Mouse (Mus musculus): Measurements from ENCODE around the gene Casp6. TPM values are rescaled to one million over a fixed set of nuclear protein-coding genes. Genes with fewer than 3 reads are reported as not detected.
A peak's percentile ranks its signal among the peaks of the same experiment; 100 is the strongest.

Casp6 gene
- polyA plus RNA-seq, 1 experiment from 2014 or later: 81.2 TPM

DNA sequence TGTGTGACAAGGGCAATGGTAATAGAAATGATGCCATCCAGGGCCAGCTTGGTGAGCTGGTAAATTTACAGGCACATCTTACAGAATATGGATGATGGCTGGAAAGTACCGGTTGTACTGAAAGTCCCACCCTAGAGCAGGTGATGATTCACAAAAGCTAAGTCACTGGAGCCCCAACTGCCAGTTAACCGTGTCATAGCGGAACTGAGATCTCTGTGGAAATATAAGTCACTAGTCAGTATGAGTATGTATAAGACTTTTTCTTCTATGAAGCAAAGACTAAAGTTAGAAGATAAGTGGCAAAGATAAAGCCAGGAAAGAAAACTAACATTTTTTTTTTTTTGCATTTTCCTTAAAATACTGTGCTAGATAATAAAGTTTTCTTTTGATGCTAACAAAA, 8.1 kb upstream of the Casp6 start:
- Histone ChIP-seq H3K4me1 (replicated peaks; ENCODE audit: insufficient read depth, low read length) (no peaks in the 10 kb centered on the region), H3K9ac (ENCODE audit: low read depth, low read length) (no peak overlapping the region), H3K9me3 (replicated peaks; ENCODE audit: low read length) (no peaks in the 10 kb centered on the region), H3K4me3 (replicated peaks; ENCODE audit: low read depth, low read length) (no peak overlapping the region), H3K4me2 (ENCODE audit: low read length) (no peak overlapping the region), H3K36me3 (ENCODE audit: insufficient read depth, low read length) (peaks cover 13% of the 10 kb centered on the region; the same call in 1 of the 2 replicates), H3K27ac (no peak overlapping the region), H3K27me3 (ENCODE audit: insufficient read depth, low read length) (no peaks in the 10 kb centered on the region)
- 93% methylated on average over 3 of the region's 3 CpGs for WGBS
- DNase-seq (ENCODE audit: low spot score) (no peak), ATAC-seq (replicated peaks; ENCODE audit: low FRiP score, low read depth) (no peak)
- TF ChIP-seq CTCF (IDR thresholded peaks at IDR 0.05; ENCODE audit: low read depth): no peak

DNA sequence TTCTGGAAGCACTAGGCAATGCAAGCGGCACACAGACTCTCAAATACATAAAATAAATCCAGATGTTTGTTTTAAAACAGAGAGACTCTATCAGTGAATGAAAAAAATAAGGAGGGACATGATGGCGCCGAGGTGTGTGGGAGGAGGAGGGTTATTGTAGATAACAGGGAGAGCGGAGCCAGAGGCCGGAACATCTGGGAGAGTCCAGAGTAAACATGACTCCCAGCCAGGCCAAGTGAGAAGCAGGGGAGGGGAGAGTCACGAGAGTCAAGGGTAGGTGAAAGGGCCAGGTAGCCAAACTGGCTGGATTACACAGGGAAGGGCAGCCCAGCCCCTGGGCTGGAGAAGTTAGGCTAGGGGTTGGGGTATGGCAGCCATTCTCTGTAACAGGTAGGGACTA, 4.6 kb upstream of the Casp6 start:
- Histone ChIP-seq H3K9me3 (replicated peaks; ENCODE audit: low read length) (no peaks in the 10 kb centered on the region), H3K9ac (ENCODE audit: low read depth, low read length) (no peak overlapping the region), H3K4me3 (replicated peaks; ENCODE audit: low read depth, low read length) (no peak overlapping the region), H3K36me3 (ENCODE audit: insufficient read depth, low read length) (0 out of 2 replicates have a peak, but pooled peaks cover 3% of the 10 kb centered on the region), H3K27me3 (ENCODE audit: insufficient read depth, low read length) (no peaks in the 10 kb centered on the region), H3K27ac (no peak overlapping the region), H3K4me2 (ENCODE audit: low read length) (no peak overlapping the region), H3K4me1 (replicated peaks; ENCODE audit: insufficient read depth, low read length) (no peaks in the 10 kb centered on the region)
- WGBS: 33% methylated on average over 6 of the region's 6 CpGs
- no peak for TF ChIP-seq CTCF (IDR thresholded peaks at IDR 0.05; ENCODE audit: low read depth)
- DNase-seq (ENCODE audit: low spot score): peak; percentile 51
- no peak for ATAC-seq (replicated peaks; ENCODE audit: low FRiP score, low read depth)

DNA sequence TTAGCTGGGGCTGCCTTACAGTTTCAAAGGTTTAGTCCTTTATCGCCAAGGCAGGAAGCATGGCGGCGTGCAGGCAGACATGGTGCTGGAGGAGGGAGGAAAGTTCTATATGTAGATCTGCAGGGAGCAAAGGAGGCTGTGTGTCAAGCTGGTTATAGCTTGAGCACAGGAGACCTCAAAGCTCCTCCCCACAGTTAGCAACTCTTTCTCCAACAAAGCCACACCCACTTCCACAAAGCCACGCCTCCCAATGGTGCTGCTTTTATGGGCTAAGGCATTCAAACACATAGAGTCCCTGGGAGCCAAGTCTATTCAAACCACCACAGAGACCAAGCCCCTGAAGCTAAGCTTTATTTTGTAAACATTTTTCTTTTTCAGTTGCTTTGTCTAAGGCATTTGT, 2.3 kb upstream of the Casp6 start:
- 0 out of 2 replicates have a peak, but pooled peaks cover 6% of the 10 kb centered on the region for H3K4me1 ChIP-seq (replicated peaks; ENCODE audit: insufficient read depth, low read length)
- no peak for TF ChIP-seq CTCF (IDR thresholded peaks at IDR 0.05; ENCODE audit: low read depth)
- no peaks in the 10 kb centered on the region for H3K36me3 ChIP-seq (ENCODE audit: insufficient read depth, low read length)
- no peak overlapping the region for H3K4me2 ChIP-seq (ENCODE audit: low read length)
- H3K4me3 ChIP-seq (replicated peaks; ENCODE audit: low read depth, low read length): no peak overlapping the region
- H3K9me3 ChIP-seq (replicated peaks; ENCODE audit: low read length): no peaks in the 10 kb centered on the region
- no peaks in the 10 kb centered on the region for H3K27me3 ChIP-seq (ENCODE audit: insufficient read depth, low read length)
- H3K9ac ChIP-seq (ENCODE audit: low read depth, low read length): no peak overlapping the region
- ATAC-seq (replicated peaks; ENCODE audit: low FRiP score, low read depth) (no peak), DNase-seq (ENCODE audit: low spot score) (no peak)
- H3K27ac ChIP-seq: no peak overlapping the region
- 71% methylated on average over 4 of the region's 4 CpGs for WGBS

GRCm38 (mm10) chr3:129903369-129903768, 2.1 kb downstream of the Casp6 start:
- 86% methylated on average over 3 of the region's 3 CpGs for WGBS
- no peak for TF ChIP-seq CTCF (IDR thresholded peaks at IDR 0.05; ENCODE audit: low read depth)
- Histone ChIP-seq H3K36me3 (ENCODE audit: insufficient read depth, low read length) (0 out of 2 replicates have a peak, but pooled peaks cover 4% of the 10 kb centered on the region), H3K9ac (ENCODE audit: low read depth, low read length) (no peak overlapping the region), H3K4me3 (replicated peaks; ENCODE audit: low read depth, low read length) (no peak overlapping the region), H3K27me3 (ENCODE audit: insufficient read depth, low read length) (no peaks in the 10 kb centered on the region), H3K27ac (no peak overlapping the region), H3K4me2 (ENCODE audit: low read length) (no peak overlapping the region), H3K9me3 (replicated peaks; ENCODE audit: low read length) (no peaks in the 10 kb centered on the region), H3K4me1 (replicated peaks; ENCODE audit: insufficient read depth, low read length) (0 out of 2 replicates have a peak, but pooled peaks cover 6% of the 10 kb centered on the region)
- DNase-seq (ENCODE audit: low spot score) (no peak), ATAC-seq (replicated peaks; ENCODE audit: low FRiP score, low read depth) (no peak)

- peaks cover 7% of the 10 kb centered on the region; the same call in 1 of the 2 replicates for H3K36me3 ChIP-seq (ENCODE audit: insufficient read depth, low read length)
- H3K4me1 ChIP-seq (replicated peaks; ENCODE audit: insufficient read depth, low read length): 0 out of 2 replicates have a peak, but pooled peaks cover 6% of the 10 kb centered on the region
- no peak for TF ChIP-seq CTCF (IDR thresholded peaks at IDR 0.05; ENCODE audit: low read depth)
- H3K4me3 ChIP-seq (replicated peaks; ENCODE audit: low read depth, low read length): no peak overlapping the region
- ATAC-seq (replicated peaks; ENCODE audit: low FRiP score, low read depth) (no peak), DNase-seq (ENCODE audit: low spot score) (no peak)
- H3K4me2 ChIP-seq (ENCODE audit: low read length): no peak overlapping the region
- WGBS: 84% methylated on average over 8 of the region's 8 CpGs
- no peak overlapping the region for H3K9ac ChIP-seq (ENCODE audit: low read depth, low read length)
- H3K9me3 ChIP-seq (replicated peaks; ENCODE audit: low read length): no peaks in the 10 kb centered on the region
- no peak overlapping the region for H3K27ac ChIP-seq
- H3K27me3 ChIP-seq (ENCODE audit: insufficient read depth, low read length): no peaks in the 10 kb centered on the region
These were observed 2.6 kb downstream of the Casp6 start for GRCm38 (mm10) chr3:129903866-129904265.

DNA sequence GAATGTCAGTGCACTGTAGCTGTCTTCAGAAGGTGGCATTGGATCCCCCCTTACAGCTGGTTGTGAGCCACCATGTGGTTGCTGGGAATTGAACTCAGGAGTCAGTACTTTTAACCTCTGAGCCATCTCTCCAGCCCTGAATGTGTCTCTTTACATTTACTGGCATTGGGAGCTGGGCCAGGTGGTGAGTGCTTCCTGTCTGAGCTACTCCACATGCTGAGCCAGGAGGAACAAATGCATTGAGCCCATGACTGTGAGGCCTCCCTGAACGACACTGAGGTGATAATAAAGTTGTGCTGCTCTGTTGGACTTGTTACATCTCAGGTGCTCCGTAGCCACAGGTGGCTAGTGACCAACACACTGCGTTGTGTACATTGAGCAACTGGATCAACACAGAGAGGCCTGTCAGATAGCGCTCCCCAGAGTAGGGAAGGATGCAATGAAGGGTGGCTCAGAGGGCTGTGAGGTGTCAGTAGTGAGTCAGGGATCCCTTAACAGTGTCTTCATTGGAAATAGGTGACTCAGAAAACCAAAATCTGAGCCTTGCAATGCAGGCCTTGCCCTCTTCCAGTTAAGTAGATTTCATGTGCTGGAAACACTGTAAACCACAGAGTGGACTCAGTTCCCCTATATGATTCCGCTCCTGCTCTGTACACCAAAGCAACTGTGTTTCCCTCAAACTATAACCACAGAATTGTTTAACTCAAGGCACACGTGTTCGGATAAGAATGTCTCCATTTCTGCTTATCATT, 3.3 kb downstream of the Casp6 start:
- TF ChIP-seq CTCF (IDR thresholded peaks at IDR 0.05; ENCODE audit: low read depth): no peak
- Histone ChIP-seq H3K36me3 (ENCODE audit: insufficient read depth, low read length) (peaks cover 13% of the 10 kb centered on the region), H3K27ac (no peak overlapping the region), H3K9me3 (replicated peaks; ENCODE audit: low read length) (no peaks in the 10 kb centered on the region), H3K4me2 (ENCODE audit: low read length) (no peak overlapping the region), H3K4me1 (replicated peaks; ENCODE audit: insufficient read depth, low read length) (0 out of 2 replicates have a peak, but pooled peaks cover 6% of the 10 kb centered on the region), H3K27me3 (ENCODE audit: insufficient read depth, low read length) (no peaks in the 10 kb centered on the region), H3K9ac (ENCODE audit: low read depth, low read length) (no peak overlapping the region), H3K4me3 (replicated peaks; ENCODE audit: low read depth, low read length) (no peak overlapping the region)
- 81% methylated on average over 7 of the region's 7 CpGs for WGBS
- DNase-seq (ENCODE audit: low spot score) (no peak), ATAC-seq (replicated peaks; ENCODE audit: low FRiP score, low read depth) (no peak)
